Mouse (Mus musculus): ENCODE measurements around the gene 5031439G07Rik. TPM values are rescaled to one million over a fixed set of nuclear protein-coding genes. Genes with fewer than 3 reads are reported as not detected.

Gene 5031439G07Rik
- total RNA-seq, 2 experiments from 2014 or later = 78.0 to 86.5 TPM

DNA sequence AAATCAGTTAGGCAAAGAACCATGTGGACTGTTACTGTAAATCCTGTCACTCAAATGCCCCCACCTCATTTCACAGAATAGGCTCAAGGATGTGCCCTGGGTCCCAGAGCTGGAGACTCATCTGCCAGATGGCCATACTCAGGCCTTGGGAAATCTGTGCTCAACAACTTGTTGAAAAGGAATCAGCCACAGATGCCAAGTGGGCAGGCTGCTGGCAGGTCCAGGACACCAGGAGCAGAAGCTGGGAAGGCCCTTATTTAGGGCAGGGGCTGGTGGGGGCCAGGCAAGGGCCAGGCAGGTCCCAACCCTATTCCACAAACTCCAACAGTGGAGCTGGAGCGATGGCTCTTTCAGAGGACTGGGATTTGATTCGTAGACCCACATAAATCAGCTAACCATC lies 25.8 kb downstream of the 5031439G07Rik start:
- DNase-seq = no peak
- intact Hi-C loops (cut with DNase I) = no loop called here

DNA sequence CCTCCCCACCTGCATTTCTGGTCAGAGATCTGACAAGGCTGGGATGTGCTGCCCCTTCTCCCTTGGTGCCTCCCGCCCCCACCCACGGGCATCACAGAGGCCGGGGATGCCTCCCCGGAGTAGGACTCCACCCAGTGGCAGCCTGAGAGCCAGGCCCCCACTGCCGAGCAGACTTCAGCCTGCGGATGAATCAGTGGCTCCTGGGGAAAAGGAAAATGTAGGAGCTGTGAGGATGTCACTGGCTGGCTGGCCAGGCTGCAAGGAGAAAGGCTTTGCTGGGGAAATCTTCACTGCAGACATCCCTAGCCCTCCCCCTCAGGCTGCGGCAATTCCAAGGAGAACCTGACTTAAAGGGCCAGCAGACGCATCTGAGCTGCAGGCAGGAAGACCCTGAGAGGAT lies 27.7 kb downstream of the 5031439G07Rik start:
- intact Hi-C loops (cut with DNase I) = no loop called here

DNA sequence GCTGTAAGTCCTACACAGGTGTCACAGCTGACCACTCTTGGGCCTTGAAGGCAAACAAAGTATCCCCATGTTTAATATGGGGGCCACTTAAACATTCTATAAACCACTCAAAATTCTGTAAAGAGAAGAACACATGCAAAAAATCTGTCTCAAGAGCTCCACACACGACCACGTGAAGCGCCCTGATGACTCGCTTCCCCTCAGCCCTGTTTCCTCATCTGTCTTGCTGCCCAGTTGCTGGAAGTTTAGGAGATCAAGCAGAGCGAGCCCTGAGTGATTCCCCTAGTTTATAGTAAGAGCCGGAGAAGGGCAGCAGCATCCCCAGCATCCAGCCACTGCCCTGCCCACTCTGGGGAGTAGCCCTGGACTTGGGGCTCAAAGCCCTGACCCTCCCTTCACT lies 28.5 kb downstream of the 5031439G07Rik start:
- no peak for DNase-seq
- intact Hi-C loops (cut with DNase I) = no loop called here

More for the DNA sequence above, 27.7 kb downstream of the 5031439G07Rik start:
- no peak for DNase-seq

DNA sequence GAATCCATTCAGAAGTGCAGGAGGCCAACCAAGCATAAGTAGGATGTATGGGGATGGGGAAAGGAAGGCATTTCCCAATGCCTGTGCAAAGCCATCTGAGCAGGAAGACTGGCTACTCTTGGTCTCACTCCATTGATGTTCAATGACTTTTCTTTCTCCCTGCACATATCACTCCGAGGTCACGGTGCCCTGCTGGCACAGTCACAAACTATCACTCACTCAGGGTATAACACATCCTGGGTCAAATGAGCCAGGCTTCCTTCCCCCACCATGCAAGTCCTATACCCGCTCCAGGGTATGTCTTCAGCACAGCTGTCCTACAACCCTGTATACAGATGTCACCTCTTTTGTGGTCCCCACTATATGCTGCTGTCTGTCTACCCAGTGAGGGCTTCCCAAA lies 30.0 kb downstream of the 5031439G07Rik start:
- intact Hi-C loops (cut with DNase I) = no loop called here
- no peak for DNase-seq

DNA sequence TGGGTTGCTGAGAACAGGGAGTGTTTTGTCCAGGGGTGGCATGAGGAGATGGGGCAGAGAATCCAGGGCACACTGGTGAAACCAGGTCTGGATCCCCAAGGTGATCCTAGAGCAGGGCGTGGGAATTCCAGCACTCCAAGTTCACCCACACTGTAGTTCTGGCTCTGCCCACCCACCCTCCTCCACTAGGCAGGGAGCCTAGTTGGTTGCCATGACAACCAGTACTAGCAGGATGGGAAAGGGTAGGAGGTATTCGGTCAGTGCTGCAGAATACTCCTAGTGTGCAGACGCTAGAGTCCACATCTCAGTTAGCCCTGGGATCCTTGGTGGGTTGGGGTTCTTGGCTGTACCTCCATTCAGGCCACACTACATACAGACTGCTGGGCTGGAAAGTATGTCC lies 30.5 kb downstream of the 5031439G07Rik start:
- DNase-seq = no peak
- intact Hi-C loops (cut with DNase I) = no loop called here

DNA sequence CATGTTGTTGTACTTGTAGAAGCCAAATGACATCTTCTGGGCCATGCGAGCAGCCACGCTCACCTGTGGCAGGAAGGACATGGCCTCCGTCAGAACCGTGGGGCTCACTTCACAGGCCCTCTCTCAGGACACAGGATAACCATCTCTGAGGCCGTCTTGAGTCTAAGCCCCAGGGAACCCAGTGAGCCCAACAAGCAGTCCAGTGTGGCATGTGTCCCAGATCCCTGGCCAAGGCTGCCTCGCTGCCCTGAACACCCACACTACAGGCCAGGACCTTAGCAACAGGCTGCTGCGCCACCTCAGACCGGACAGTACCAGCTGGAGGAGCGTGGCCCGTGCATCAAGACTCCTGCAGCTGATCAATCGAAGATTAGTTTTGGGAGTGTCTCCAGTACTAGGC lies 35.1 kb downstream of the 5031439G07Rik start:
- intact Hi-C loops (cut with DNase I) = no loop called here
- DNase-seq = no peak

DNA sequence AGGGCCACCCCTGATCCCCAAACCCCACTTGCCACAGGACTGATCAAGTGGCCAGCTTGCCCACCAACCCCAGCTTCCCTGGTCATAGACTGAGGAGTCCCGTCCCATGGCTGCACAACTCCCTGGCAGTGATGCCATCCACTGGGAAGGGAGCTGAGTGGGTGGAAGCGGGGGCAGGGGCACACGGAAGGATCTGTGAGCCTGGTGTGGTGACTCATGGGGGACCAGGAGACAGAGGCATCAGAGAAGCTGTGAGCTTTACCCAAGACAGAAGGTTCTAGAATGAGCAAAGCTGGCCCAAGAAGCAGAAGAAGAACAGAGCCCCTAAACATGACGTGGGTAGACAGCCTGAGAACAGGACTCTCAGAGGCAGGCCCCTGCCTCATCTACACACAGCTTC lies 38.3 kb downstream of the 5031439G07Rik start:
- DNase-seq = no peak
- intact Hi-C loops (cut with DNase I) = no loop called here

DNA sequence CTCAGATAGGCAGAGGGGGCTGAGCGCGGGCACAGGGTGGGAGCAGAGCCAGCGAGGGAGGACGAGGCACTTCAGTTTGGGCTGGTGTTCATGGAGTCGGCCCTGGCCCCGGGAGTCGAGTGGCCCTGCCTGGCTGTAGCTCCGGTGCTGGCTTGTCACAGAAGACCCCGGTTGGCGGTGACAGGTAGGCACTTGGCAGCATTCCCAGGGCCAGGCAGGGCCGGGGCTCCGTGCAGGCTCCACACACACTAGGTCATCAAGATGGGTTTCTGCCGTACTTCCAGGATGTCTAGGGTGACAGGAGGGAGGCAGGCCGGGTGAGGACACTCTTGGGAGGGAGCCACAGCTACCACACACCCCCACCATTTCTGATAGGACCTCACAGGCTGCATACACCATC lies 39.4 kb downstream of the 5031439G07Rik start:
- DNase-seq = no peak
- intact Hi-C loops (cut with DNase I) = no loop called here

DNA sequence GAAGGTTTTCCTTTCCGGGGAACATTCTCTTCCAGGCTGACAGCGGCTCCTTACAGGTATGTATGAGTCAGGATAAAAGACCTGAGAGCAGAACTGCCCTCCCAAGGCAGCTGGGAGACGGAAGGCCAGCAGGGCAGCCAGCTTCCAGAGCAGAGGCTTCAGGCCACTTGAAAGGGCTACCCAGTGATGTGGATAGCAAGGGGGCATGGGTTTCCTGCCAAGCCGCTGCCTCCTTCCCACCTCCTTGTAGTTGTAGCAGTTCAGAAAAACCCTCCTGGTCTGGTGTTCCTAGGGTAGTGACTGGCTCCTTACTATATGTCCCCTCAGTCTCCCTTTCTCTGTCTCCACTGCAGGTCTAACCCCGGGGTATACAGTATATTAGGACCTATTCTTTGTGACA lies 44.0 kb downstream of the 5031439G07Rik start:
- no peak for DNase-seq
- intact Hi-C loops (cut with DNase I) = no loop called here

DNA sequence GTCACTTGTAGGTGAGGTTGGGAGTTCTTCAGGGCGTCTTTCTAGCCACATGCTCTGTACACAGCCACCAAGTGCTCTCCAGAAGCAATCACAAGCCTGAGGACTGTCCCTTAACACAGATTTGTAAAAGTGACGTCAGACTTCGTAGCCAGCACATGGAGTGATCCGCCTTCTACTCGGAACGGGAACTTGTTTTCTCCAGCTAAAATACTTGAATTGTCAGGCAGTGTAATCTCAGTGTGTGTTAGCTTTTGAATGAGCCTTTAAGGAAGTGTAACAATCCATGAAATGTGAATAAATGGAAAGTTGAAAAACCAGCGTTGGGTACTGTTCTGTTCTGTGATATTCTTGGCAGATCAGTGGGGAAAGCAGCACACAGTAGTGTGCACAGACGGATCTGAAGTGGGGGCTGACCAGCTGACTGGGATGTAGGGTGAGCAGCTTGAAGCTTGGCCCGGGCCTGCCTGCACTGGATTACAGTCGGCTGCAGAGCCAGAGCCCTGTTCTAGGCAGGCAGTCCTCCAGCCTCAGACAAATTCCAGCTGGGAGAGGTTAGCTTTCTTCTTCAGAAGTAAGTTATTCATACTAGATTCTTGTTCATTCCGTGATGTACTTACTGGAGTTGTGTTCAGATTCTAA lies 45.6 kb downstream of the 5031439G07Rik start:
- DNase-seq = no peak
- intact Hi-C loops (cut with DNase I) = no loop called here

DNA sequence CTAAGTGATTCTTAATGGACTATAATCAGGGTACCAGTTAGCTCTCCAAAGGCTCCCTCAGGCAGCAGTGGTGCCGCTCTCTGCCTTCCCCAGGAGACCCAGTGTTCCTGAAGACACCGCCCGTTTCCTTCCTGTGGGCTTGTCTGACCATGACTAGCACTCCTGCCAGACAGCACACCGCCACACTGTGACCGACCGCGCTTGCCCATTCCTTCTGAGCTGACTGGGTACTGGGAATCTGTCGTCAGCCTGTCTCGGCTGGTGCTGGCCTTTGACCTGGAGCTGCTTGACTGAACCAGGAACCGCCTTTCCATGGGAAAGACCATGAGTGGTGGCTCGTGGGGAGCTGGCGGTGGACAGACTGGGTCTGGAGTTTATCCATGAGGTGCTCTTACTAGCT lies 48.2 kb downstream of the 5031439G07Rik start:
- intact Hi-C loops (cut with DNase I) = no loop called here
- DNase-seq = no peak

DNA sequence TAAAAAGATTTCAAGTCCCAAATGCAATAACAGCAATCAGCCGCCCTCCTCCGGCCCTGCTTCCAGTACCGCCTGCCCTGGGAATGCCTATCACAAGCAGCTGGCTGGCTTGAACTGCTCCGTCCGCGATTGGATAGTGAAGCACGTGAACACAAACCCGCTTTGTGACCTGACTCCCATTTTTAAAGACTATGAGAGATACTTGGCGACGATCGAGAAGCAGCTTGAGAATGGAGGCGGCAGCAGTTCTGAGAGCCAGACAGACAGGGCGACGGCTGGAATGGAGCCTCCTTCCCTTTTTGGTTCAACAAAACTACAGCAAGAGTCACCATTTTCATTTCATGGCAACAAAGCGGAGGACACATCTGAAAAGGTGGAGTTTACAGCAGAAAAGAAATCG lies 53.5 kb downstream of the 5031439G07Rik start:
- DNase-seq = no peak
- intact Hi-C loops (cut with DNase I) = no loop called here

DNA sequence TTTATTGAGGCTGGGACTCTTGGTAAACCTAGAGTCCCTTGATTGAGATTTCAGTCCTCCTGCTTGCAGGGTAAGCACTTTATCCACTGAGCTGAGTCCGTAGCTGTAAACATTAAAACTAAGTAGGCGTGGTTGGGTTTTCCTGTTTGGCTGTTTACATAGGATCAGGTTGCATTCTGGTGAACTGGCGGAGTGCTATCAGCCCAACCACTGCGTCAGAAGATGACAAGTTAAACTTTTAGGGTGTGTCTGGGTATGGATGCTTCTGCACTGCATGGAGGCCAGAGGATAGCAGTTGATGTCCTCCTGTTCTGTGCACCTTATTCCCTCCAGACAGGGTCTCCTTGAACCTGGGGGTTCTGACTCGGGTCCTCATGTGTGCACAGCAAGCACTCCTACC lies 56.0 kb downstream of the 5031439G07Rik start:
- DNase-seq = no peak
- intact Hi-C loops (cut with DNase I) = no loop called here

DNA sequence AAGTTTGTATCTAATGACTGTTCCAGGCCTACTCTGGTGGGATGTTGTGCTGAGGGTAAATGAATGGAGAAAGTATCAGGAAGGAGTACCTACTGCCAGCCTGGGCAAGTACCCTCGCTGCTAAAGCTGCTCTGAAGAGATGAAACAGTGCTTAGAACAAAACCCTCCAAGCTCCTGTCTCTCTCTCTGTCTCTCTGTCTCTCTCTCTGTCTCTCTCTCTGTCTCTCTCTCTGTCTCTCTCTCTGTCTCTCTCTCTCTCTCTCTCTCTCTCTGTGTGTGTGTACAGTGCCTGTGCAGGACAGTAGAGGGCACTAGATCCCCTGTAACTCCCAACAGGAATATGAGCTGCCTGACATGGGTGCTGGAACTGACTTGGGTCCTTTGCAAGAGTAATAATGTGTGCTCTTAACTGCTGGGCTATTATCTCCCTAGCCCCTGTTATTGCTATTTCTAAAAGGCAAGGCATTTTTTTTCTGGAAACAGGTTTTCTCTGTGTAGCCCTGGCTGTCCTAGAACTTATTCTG lies 62.8 kb downstream of the 5031439G07Rik start:
- DNase-seq = no peak
- intact Hi-C loops (cut with DNase I) = loop anchor here (5.0 kb wide), 1 partner anchor 67 kb away; no protein-coding TSS in a partner anchor

DNA sequence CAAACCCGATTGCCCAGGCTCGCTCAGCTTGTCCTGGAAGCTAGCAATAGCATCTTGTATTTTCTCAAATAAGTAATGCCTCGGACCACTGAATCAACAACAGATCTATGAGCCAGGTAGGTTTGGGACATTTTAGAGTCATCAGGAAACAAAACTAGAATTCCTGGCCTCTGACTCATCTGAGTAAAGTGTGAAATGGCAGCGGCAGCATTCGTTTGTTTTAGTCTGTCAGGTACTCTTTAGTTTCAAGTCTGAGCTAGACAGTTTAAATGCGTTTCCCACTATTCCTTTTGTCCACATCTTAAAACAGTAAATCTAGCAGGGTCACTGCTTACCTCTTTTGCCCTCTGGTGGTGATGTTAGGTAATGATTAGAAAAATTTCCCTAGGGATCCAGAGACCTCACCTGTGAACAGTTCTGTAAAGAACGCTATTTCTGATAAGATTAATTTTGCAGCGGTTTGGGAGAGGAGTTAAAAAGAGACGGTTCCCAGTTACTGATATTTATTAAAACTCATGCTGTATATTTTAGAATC lies 63.5 kb downstream of the 5031439G07Rik start:
- no peak for DNase-seq
- intact Hi-C loops (cut with DNase I) = loop anchor here (5.0 kb wide), 1 partner anchor 67 kb away; no protein-coding TSS in a partner anchor

DNA sequence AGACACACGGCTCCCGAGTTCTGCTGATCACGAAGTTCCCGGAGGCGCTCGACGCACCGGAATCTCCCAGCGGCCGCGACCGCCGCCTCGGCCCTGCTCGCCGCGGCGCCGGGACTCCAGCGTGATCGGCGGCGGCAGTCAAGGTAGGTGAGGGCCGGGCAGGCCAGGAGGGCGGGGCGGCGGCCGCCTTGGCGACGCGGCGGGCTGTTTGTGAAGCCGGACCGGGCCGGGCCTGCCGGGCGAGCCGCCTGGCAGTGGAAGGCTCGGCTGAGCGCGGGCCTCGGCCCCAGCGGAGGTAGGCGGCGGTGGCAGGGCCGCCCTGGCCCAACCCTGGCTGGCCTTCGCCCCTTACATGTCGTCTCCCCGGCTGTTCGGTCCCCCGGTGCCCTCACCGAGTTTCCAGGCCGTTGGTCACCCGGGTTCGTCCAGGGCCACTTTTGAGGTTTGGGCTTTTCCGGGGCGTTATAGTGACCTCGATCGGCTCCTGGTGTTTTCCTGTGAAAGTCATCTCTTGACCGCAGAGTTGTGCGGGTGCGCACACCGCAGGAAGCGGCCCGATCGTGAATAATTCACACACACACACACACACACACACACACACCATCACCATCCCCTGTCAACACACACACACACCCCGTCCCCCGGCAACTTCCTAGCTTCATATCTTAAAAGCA lies 64.7 kb downstream of the 5031439G07Rik start:
- DNase-seq = peak in 1 of 2 experiments; percentile 45
- intact Hi-C loops (cut with DNase I) = no loop called here

DNA sequence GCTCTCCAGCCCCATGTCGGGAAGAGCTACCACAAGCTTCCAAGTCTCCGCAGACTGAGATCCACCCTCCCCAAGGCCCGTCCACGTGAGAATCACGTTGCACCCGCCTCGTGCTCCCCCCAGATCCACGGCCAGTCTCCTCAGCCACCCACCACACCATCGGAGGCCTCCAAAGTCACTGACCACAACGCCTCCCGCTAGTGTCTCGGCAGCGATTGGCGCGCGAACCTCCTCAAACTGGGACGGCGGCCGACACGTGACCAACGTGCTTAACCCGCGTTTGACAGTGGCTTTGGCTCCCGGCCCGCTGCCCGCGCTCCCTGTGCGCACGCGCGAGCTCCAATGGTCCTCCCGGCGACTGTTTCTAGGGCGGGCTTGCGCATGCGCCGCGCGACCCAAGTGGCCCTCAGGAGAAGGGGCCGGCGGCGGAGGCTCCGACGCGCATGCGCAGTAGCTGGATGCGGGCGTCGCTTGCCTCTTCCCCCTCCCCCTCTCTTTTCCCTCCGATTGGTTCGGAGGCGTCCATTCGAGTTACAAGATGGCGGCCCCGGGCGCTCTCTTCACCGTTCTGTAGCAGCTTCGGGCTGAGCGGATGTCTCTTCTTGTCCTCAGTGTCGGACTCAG lies 65.4 kb downstream of the 5031439G07Rik start, which contains the start of gene Nup50:
Nup50 (plus strand) TSS at position 528 of the 624 bp plus-strand sequence.
- intact Hi-C loops (cut with DNase I) = no loop called here
- peak; percentile 100 for DNase-seq

DNA sequence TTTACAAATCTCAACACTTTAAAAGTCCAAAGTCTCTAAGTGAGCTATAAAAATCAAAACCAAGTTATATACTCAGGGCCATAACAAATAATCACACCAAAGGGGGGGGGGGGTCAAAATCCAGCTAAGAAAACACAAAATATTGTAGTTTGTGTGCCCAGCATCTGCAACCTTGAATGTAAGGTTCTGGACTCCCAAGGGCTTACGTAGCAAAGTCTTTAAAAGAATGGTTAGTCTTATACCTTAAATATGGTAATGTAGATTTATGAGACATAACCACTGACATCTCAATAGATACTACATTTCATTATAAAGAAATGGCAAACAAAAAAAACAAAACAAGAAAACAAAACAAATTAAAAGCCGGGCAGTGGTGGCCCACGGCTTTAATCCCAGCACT lies 68.4 kb downstream of the 5031439G07Rik start, which contains the start of gene Gm29666:
Gm29666 (minus strand) TSS at position 101 of the 400 bp plus-strand sequence.
- intact Hi-C loops (cut with DNase I) = no loop called here

DNA sequence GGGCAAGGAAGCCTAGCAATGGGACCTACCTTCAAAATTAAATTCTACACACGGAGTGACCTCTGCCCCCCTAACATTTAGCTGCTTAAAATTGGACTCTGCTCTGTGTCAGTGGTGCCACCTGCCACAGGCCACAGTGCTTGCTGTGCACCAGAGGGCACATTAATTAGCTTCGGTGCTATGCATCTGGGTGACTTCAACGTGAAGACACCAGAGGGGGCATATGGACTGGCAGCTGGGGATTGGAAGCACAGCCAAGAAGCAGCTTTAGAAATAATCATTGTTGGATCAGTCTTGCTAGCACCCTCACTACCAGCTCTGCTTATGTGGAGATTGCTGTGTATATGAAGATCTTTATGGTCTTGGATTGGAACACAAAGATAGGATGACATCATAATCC lies 75.2 kb downstream of the 5031439G07Rik start:
- no peak for DNase-seq
- intact Hi-C loops (cut with DNase I) = loop anchor here (5.0 kb wide), 1 partner anchor 441 kb away; no protein-coding TSS in a partner anchor

More for the DNA sequence above, 68.4 kb downstream of the 5031439G07Rik start, which contains the start of gene Gm29666:
- no peak for DNase-seq

DNA sequence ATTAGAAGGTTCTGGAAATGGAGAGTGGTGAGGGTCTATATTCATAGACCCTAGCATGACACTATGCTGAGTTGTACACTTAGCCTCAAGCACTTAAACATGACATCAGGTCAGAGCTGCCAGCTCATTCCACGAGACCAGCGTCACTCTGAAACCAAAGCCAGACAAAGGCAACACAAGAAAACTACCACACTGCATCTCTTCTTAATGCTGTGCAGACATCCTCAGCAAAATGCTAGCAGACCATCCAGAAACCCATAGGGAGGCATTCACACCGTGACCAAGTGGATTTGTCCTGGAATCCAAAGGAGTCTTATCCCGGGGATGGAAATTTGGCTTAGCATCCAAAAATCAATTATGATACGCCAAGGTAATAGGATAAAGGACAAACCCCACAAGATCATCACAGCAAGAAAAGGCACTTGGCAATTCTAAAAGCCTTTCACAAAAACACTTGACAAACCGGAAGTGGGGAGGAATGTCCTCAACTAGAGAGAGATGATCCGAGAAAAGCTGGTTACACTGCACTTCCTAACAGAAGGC lies 84.4 kb downstream of the 5031439G07Rik start:
- intact Hi-C loops (cut with DNase I) = no loop called here
- DNase-seq = no peak

DNA sequence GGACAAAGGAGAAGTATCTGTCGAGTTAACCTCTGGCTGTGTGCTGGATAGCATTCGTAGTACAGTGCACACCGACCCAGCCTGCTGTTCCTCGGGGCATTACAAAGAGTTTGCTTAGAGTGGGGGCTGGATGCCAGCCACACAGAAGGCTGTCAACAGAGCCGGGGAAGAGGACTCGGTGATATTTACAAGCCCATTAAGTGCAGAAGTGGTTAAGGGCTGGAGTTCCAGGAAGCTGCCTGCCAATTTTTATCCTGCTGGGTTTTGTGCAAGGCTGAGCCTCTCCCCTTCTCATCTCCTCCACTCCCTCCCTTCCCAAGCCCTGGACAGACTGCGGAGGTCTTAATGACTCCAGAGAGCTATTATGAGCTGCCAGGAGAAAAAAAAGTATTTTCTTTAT lies 90.3 kb downstream of the 5031439G07Rik start:
- intact Hi-C loops (cut with DNase I) = no loop called here
- no peak for DNase-seq

All from gastrocnemius, postnatal 36 days (tissue).